Mouse (Mus musculus) embryonic fibroblast, embryonic 13.5 days (primary cell): ENCODE results near the gene Aven.

Experiments
- CTCF ChIP-seq: IDR thresholded peaks from 2 replicates; pipeline ENCODE4 v1.5.1; 2011; ENCODE audit warnings: mild to moderate bottlenecking, control low read depth, low read length, moderate library complexity, borderline replicate concordance; ENCODE audit not compliant: insufficient read depth
- POLR2A ChIP-seq: IDR thresholded peaks from 2 replicates; pipeline ENCODE4 v1.6.1; 2011; ENCODE audit warnings: low read depth, mild to moderate bottlenecking, control low read depth, low read length, moderate library complexity

- TF ChIP-seq CTCF (no peak), POLR2A (no peak)
These were observed 68.8 kb downstream of the Aven start for GRCm38 (mm10) chr2:112561549-112561948.
